ENCODE assay signal across 21 mouse cellular contexts in genomic region chr2:93430993-93431392, GRCm38 (mm10). TPM values are rescaled to one million over a fixed set of nuclear protein-coding genes. Genes with fewer than 3 reads are reported as not detected.
DNase-seq lines count a peak whose midpoint lies in the region; ATAC-seq and TF ChIP-seq lines count a peak whose summit lies in the region.
"Had no signal": no experiment of that assay in that cellular context is flagged by ENCODE, and none has a peak within 500 bp of the region (broad histone marks: within the 10 kb centered on the region; RNA-seq: fewer than 3 reads in every experiment).

No protein-coding gene starts in this region.

- TF ChIP-seq CTCF in kidney, postnatal 0 days (IDR thresholded peaks at IDR 0.05; ENCODE audit: low read depth), result no peak

- H3K27ac ChIP-seq in kidney, postnatal 0 days, result peak overlapping the region; percentile 43
- H3K27ac ChIP-seq in intestine, embryonic 16.5 days (ENCODE audit: low read length), result peak overlapping the region; percentile 98
- no peak overlapping the region for H3K27ac ChIP-seq in limb, embryonic 15.5 days
- no peak overlapping the region for H3K27ac ChIP-seq in forebrain, embryonic 12.5 days
- H3K27ac ChIP-seq: embryonic facial prominence, embryonic 15.5 days; heart, embryonic 15.5 days; hindbrain, embryonic 15.5 days; liver, embryonic 13.5 days had no signal

- H3K27me3 ChIP-seq in kidney, postnatal 0 days (ENCODE audit: insufficient read depth, low read length), result no peaks in the 10 kb centered on the region
- no peaks in the 10 kb centered on the region for H3K27me3 ChIP-seq in intestine, embryonic 16.5 days (replicated peaks; ENCODE audit: control insufficient read depth, insufficient read depth, low read length)
- no peaks in the 10 kb centered on the region for H3K27me3 ChIP-seq in limb, embryonic 15.5 days
- 0 out of 2 replicates have a peak, but pooled peaks cover 3% of the 10 kb centered on the region for H3K27me3 ChIP-seq in forebrain, embryonic 12.5 days
- H3K27me3 ChIP-seq: embryonic facial prominence, embryonic 15.5 days; hindbrain, embryonic 15.5 days; liver, embryonic 13.5 days had no signal

- no peak for ATAC-seq in kidney, postnatal 0 days (replicated peaks; ENCODE audit: low FRiP score, low read depth)
- ATAC-seq in intestine, embryonic 16.5 days, result peak; percentile 10
- ATAC-seq in limb, embryonic 15.5 days (ENCODE audit: insufficient number of reproducible peaks, low FRiP score, low TSS enrichment, low read depth), result no peak
- ATAC-seq in forebrain, embryonic 12.5 days (ENCODE audit: low FRiP score), result no peak
- ATAC-seq: forebrain, embryonic 16.5 days had no signal

- H3K36me3 ChIP-seq in kidney, postnatal 0 days (ENCODE audit: insufficient read depth, low read length), result no peaks in the 10 kb centered on the region
- 0 out of 2 replicates have a peak, but pooled peaks cover 3% of the 10 kb centered on the region for H3K36me3 ChIP-seq in intestine, embryonic 16.5 days (ENCODE audit: control insufficient read depth, insufficient read depth, low read length)
- no peaks in the 10 kb centered on the region for H3K36me3 ChIP-seq in limb, embryonic 15.5 days
- no peaks in the 10 kb centered on the region for H3K36me3 ChIP-seq in forebrain, embryonic 12.5 days (replicated peaks)
- H3K36me3 ChIP-seq: embryonic facial prominence, embryonic 15.5 days; heart, embryonic 15.5 days; hindbrain, embryonic 15.5 days had no signal

- peaks cover 5% of the 10 kb centered on the region; the same call in 1 of the 2 replicates for H3K4me1 ChIP-seq in kidney, postnatal 0 days (replicated peaks; ENCODE audit: insufficient read depth, low read length)
- peaks cover 39% of the 10 kb centered on the region for H3K4me1 ChIP-seq in intestine, embryonic 16.5 days (ENCODE audit: control insufficient read depth, insufficient read depth, low read length)
- peaks cover 35% of the 10 kb centered on the region for H3K4me1 ChIP-seq in limb, embryonic 15.5 days
- H3K4me1 ChIP-seq in forebrain, embryonic 12.5 days, result peaks cover 19% of the 10 kb centered on the region

- H3K4me2 ChIP-seq in kidney, postnatal 0 days (ENCODE audit: low read length), result no peak overlapping the region
- no peak overlapping the region for H3K4me2 ChIP-seq in intestine, embryonic 16.5 days (ENCODE audit: low read depth, low read length)
- H3K4me2 ChIP-seq in limb, embryonic 15.5 days, result no peak overlapping the region
- H3K4me2 ChIP-seq in forebrain, embryonic 12.5 days, result no peak overlapping the region
- H3K4me2 ChIP-seq: embryonic facial prominence, embryonic 15.5 days; heart, embryonic 15.5 days; hindbrain, embryonic 15.5 days; liver, embryonic 13.5 days; lung, embryonic 14.5 days had no signal

- no peak for DNase-seq in kidney, postnatal 0 days (ENCODE audit: low spot score)
- DNase-seq in kidney, postnatal 14 days, result no peak
- DNase-seq in layer of hippocampus, postnatal 10 days (ENCODE audit: low spot score in 2 of 2), result no peak
- DNase-seq in cerebellum, postnatal 14 days, result no peak
- DNase-seq: adrenal gland, postnatal 10 days; cerebellum, adult 18-20 months; cerebellum, postnatal 36 days; heart, postnatal 36 days; liver, embryonic 13.5 days; lung, embryonic 14.5 days; midbrain, embryonic 14.5 days; right cerebral cortex, postnatal 14 days; thymus, adult 2 months; thymus, postnatal 4 days had no signal

- WGBS in kidney, postnatal 0 days, result 84% methylated on average over 5 of the region's 5 CpGs
- WGBS in intestine, embryonic 16.5 days, result 75% methylated on average over 5 of the region's 5 CpGs
- 87% methylated on average over 5 of the region's 5 CpGs for WGBS in limb, embryonic 15.5 days
- 73% methylated on average over 5 of the region's 5 CpGs for WGBS in forebrain, embryonic 12.5 days

- no peak overlapping the region for H3K9ac ChIP-seq in kidney, postnatal 0 days (ENCODE audit: low read depth, low read length)
- peak overlapping the region; percentile 56 for H3K9ac ChIP-seq in intestine, embryonic 16.5 days (ENCODE audit: low read depth, low read length)
- 0 out of 2 replicates have a peak overlapping the region, but pooled peaks have one; percentile 11 for H3K9ac ChIP-seq in limb, embryonic 15.5 days
- no peak overlapping the region for H3K9ac ChIP-seq in forebrain, embryonic 12.5 days
- H3K9ac ChIP-seq: embryonic facial prominence, embryonic 15.5 days; heart, embryonic 15.5 days; hindbrain, embryonic 15.5 days; liver, embryonic 13.5 days; lung, embryonic 14.5 days had no signal

- H3K9me3 ChIP-seq in kidney, postnatal 0 days (replicated peaks; ENCODE audit: low read length), result no peaks in the 10 kb centered on the region
- H3K9me3 ChIP-seq in intestine, embryonic 16.5 days (ENCODE audit: control insufficient read depth, low read length), result no peaks in the 10 kb centered on the region
- no peaks in the 10 kb centered on the region for H3K9me3 ChIP-seq in limb, embryonic 15.5 days
- no peaks in the 10 kb centered on the region for H3K9me3 ChIP-seq in forebrain, embryonic 12.5 days
- H3K9me3 ChIP-seq: embryonic facial prominence, embryonic 15.5 days; heart, embryonic 15.5 days; hindbrain, embryonic 15.5 days; liver, embryonic 13.5 days had no signal

- no peak overlapping the region for H3K4me3 ChIP-seq in kidney, postnatal 0 days (replicated peaks; ENCODE audit: low read depth, low read length)
- no peak overlapping the region for H3K4me3 ChIP-seq in intestine, embryonic 16.5 days (ENCODE audit: low read length)
- no peak overlapping the region for H3K4me3 ChIP-seq in limb, embryonic 15.5 days
- no peak overlapping the region for H3K4me3 ChIP-seq in forebrain, embryonic 12.5 days (replicated peaks)
- H3K4me3 ChIP-seq: embryonic facial prominence, embryonic 15.5 days; heart, embryonic 15.5 days; hindbrain, embryonic 15.5 days; liver, embryonic 13.5 days had no signal

RNA-seq across cellular contexts. Expression of gene Cd82, which starts 31.9 kb away (rescaled TPM):
- polyA plus RNA-seq in kidney, postnatal 0 days (2015; fragmentation: Nextera tagmentation; extraction: Ambion mirVana), result 85.1 and 89.4 TPM in 2 replicates
- polyA plus RNA-seq in intestine, embryonic 16.5 days (2015; fragmentation: Nextera tagmentation; extraction: Ambion mirVana), result 171 and 180 TPM in 2 replicates
- 51.4 and 63.0 TPM in 2 replicates for polyA plus RNA-seq in limb, embryonic 15.5 days (2015; fragmentation: Nextera tagmentation; extraction: Ambion mirVana)
- 9.1 and 10.6 TPM in 2 replicates for polyA plus RNA-seq in forebrain, embryonic 12.5 days (2016; fragmentation: Nextera tagmentation; extraction: Ambion mirVana)
- 10 to 100 TPM; 11.4 to 12.4 TPM for total RNA-seq in layer of hippocampus, postnatal 10 days (2021)

Comparison
In these comparisons a context has a peak if more than half of its experiments do, and no peak if none do; other contexts are left out.
1. H3K27ac ChIP-seq: peak in kidney, postnatal 0 days (single experiment) and intestine, embryonic 16.5 days (single experiment); none in limb, embryonic 15.5 days (single experiment) and forebrain, embryonic 12.5 days (single experiment).
2. H3K9ac ChIP-seq: peak in intestine, embryonic 16.5 days (single experiment) and limb, embryonic 15.5 days (single experiment); none in kidney, postnatal 0 days (single experiment) and forebrain, embryonic 12.5 days (single experiment).